Mouse (Mus musculus) cerebellum, adult 2 months (tissue): ENCODE results near the gene Psmb7.

Source experiments
- CTCF ChIP-seq: fragments of 200-500 bp; IDR thresholded peaks from 2 replicates; pipeline ENCODE4 v1.5.1; 2011; ENCODE audit warnings: low read depth, mild to moderate bottlenecking, control low read depth, low read length, moderate library complexity, borderline replicate concordance; ENCODE audit not compliant: insufficient read depth
- POLR2A ChIP-seq: fragments of 200-500 bp; IDR thresholded peaks from 2 replicates; pipeline ENCODE4 v1.6.1; 2011; ENCODE audit warnings: low read length, control low read depth, borderline replicate concordance; ENCODE audit not compliant: insufficient read depth

GRCm38 (mm10) chr2:38542366-38542765 lies 101.5 kb downstream of the Psmb7 start:
- no peak for TF ChIP-seq CTCF
- no peak for TF ChIP-seq POLR2A
